Comparison of ENCODE assay signal across 15 mouse cellular contexts in genomic region chr15:12919967-12920870, GRCm38 (mm10).
DNase-seq lines count a peak whose midpoint lies in the region; ATAC-seq and TF ChIP-seq lines count a peak whose summit lies in the region.
"Had no signal": no experiment of that assay in that cellular context is flagged by ENCODE, and none has a peak within 500 bp of the region (broad histone marks: within the 10 kb centered on the region; RNA-seq: fewer than 3 reads in every experiment).

No protein-coding gene starts in this region.

- H3K9me3 ChIP-seq in midbrain, embryonic 12.5 days = no peaks in the 10 kb centered on the region
- no peaks in the 10 kb centered on the region for H3K9me3 ChIP-seq in midbrain, embryonic 16.5 days (replicated peaks; ENCODE audit: control insufficient read depth, low read length, poor library complexity, severe bottlenecking)
- H3K9me3 ChIP-seq in hindbrain, embryonic 13.5 days = no peaks in the 10 kb centered on the region
- H3K9me3 ChIP-seq in midbrain, embryonic 15.5 days = no peaks in the 10 kb centered on the region
- H3K9me3 ChIP-seq in liver, postnatal 0 days (ENCODE audit: low read length) = no peaks in the 10 kb centered on the region
- H3K9me3 ChIP-seq: heart, embryonic 13.5 days; neural tube, embryonic 12.5 days had no signal

- H3K4me2 ChIP-seq in midbrain, embryonic 12.5 days (replicated peaks) = no peak overlapping the region
- H3K4me2 ChIP-seq in midbrain, embryonic 16.5 days (ENCODE audit: low read length) = no peak overlapping the region
- H3K4me2 ChIP-seq in hindbrain, embryonic 13.5 days = no peak overlapping the region
- H3K4me2 ChIP-seq in midbrain, embryonic 15.5 days = no peak overlapping the region
- H3K4me2 ChIP-seq in liver, postnatal 0 days (ENCODE audit: low read depth, low read length) = no peak overlapping the region
- H3K4me2 ChIP-seq: heart, embryonic 13.5 days; neural tube, embryonic 12.5 days had no signal

- no peak overlapping the region for H3K27ac ChIP-seq in midbrain, embryonic 12.5 days (replicated peaks)
- H3K27ac ChIP-seq in midbrain, embryonic 16.5 days (ENCODE audit: low read length) = no peak overlapping the region
- H3K27ac ChIP-seq in hindbrain, embryonic 13.5 days = peak overlapping the region; percentile 40; the same call in 1 of the 2 replicates
- no peak overlapping the region for H3K27ac ChIP-seq in midbrain, embryonic 15.5 days
- H3K27ac ChIP-seq in liver, postnatal 0 days (ENCODE audit: low read depth) = no peak overlapping the region
- H3K27ac ChIP-seq: heart, embryonic 13.5 days; neural tube, embryonic 12.5 days had no signal

- no peaks in the 10 kb centered on the region for H3K4me1 ChIP-seq in midbrain, embryonic 12.5 days
- no peaks in the 10 kb centered on the region for H3K4me1 ChIP-seq in midbrain, embryonic 16.5 days (ENCODE audit: control insufficient read depth, insufficient read depth, low read length)
- H3K4me1 ChIP-seq in hindbrain, embryonic 13.5 days (replicated peaks) = 0 out of 2 replicates have a peak, but pooled peaks cover 4% of the 10 kb centered on the region
- H3K4me1 ChIP-seq in midbrain, embryonic 15.5 days = no peaks in the 10 kb centered on the region
- H3K4me1 ChIP-seq in liver, postnatal 0 days (ENCODE audit: insufficient read depth) = no peaks in the 10 kb centered on the region
- H3K4me1 ChIP-seq: heart, embryonic 13.5 days; neural tube, embryonic 12.5 days had no signal

- ATAC-seq in midbrain, embryonic 12.5 days (ENCODE audit: low FRiP score, low read depth) = 0 out of 2 replicates have a peak, but pooled peaks have one; percentile 24
- ATAC-seq in midbrain, embryonic 16.5 days = no peak
- ATAC-seq in hindbrain, embryonic 13.5 days (ENCODE audit: low FRiP score) = peak; percentile 52; the same call in 1 of the 2 replicates
- ATAC-seq in midbrain, embryonic 15.5 days (replicated peaks) = 0 out of 2 replicates have a peak, but pooled peaks have one; percentile 45
- no peak for ATAC-seq in liver, postnatal 0 days
- no peak for ATAC-seq in activated CD4-positive, CD25-positive, alpha-beta regulatory T cell, adult 4 months
- ATAC-seq: intestine, postnatal 0 days had no signal

- TF ChIP-seq EP300 in liver, postnatal 0 days (IDR thresholded peaks at IDR 0.05; ENCODE audit: low read depth) = no peak

- H3K4me3 ChIP-seq in midbrain, embryonic 12.5 days = no peak overlapping the region
- H3K4me3 ChIP-seq in midbrain, embryonic 16.5 days (ENCODE audit: low read depth, low read length) = no peak overlapping the region
- H3K4me3 ChIP-seq in hindbrain, embryonic 13.5 days = no peak overlapping the region
- H3K4me3 ChIP-seq in midbrain, embryonic 15.5 days = no peak overlapping the region
- H3K4me3 ChIP-seq in liver, postnatal 0 days (ENCODE audit: low read depth, low read length) = no peak overlapping the region
- H3K4me3 ChIP-seq: heart, embryonic 13.5 days; neural tube, embryonic 12.5 days had no signal

- DNase-seq in heart, adult 11 months = peak; percentile 52
- DNase-seq in heart, postnatal 4 days = no peak
- DNase-seq in liver, postnatal 0 days = no peak
- DNase-seq: cerebellum, postnatal 10 days; heart, postnatal 36 days; layer of hippocampus, adult 9-11 months; right cerebral cortex, postnatal 25 days had no signal

- no peak for TF ChIP-seq CTCF in liver, postnatal 0 days (IDR thresholded peaks at IDR 0.05; ENCODE audit: low read depth)

- peaks cover 79% of the 10 kb centered on the region for H3K36me3 ChIP-seq in midbrain, embryonic 12.5 days
- peaks cover 33% of the 10 kb centered on the region for H3K36me3 ChIP-seq in midbrain, embryonic 16.5 days (ENCODE audit: control insufficient read depth, insufficient read depth, low read length)
- H3K36me3 ChIP-seq in hindbrain, embryonic 13.5 days = peaks cover 78% of the 10 kb centered on the region
- H3K36me3 ChIP-seq in midbrain, embryonic 15.5 days (replicated peaks) = peaks cover 22% of the 10 kb centered on the region; the same call in 1 of the 2 replicates
- H3K36me3 ChIP-seq in liver, postnatal 0 days (replicated peaks; ENCODE audit: insufficient read depth, low read length) = peaks cover 42% of the 10 kb centered on the region

- no peaks in the 10 kb centered on the region for H3K27me3 ChIP-seq in midbrain, embryonic 12.5 days
- no peaks in the 10 kb centered on the region for H3K27me3 ChIP-seq in midbrain, embryonic 16.5 days (ENCODE audit: control insufficient read depth, insufficient read depth, low read depth, low read length)
- no peaks in the 10 kb centered on the region for H3K27me3 ChIP-seq in hindbrain, embryonic 13.5 days
- no peaks in the 10 kb centered on the region for H3K27me3 ChIP-seq in midbrain, embryonic 15.5 days (replicated peaks)
- no peaks in the 10 kb centered on the region for H3K27me3 ChIP-seq in liver, postnatal 0 days (ENCODE audit: insufficient read depth, low read length)
- H3K27me3 ChIP-seq: heart, embryonic 13.5 days; neural tube, embryonic 12.5 days had no signal

- WGBS in midbrain, embryonic 12.5 days = 85% methylated on average over 24 of the region's 24 CpGs
- 76% methylated on average over 24 of the region's 24 CpGs for WGBS in midbrain, embryonic 16.5 days
- WGBS in hindbrain, embryonic 13.5 days = 66% methylated on average over 24 of the region's 24 CpGs
- WGBS in midbrain, embryonic 15.5 days = 76% methylated on average over 24 of the region's 24 CpGs
- WGBS in liver, postnatal 0 days (ENCODE audit: insufficient replicate concordance) = 91% methylated on average over 24 of the region's 24 CpGs

- H3K9ac ChIP-seq in midbrain, embryonic 12.5 days (replicated peaks) = no peak overlapping the region
- no peak overlapping the region for H3K9ac ChIP-seq in midbrain, embryonic 16.5 days (ENCODE audit: low read depth, low read length)
- no peak overlapping the region for H3K9ac ChIP-seq in hindbrain, embryonic 13.5 days
- H3K9ac ChIP-seq in midbrain, embryonic 15.5 days = no peak overlapping the region
- H3K9ac ChIP-seq in liver, postnatal 0 days (replicated peaks) = no peak overlapping the region
- H3K9ac ChIP-seq: heart, embryonic 13.5 days; neural tube, embryonic 12.5 days had no signal

Comparison
In these comparisons a context has a peak if more than half of its experiments do, and no peak if none do; other contexts are left out.
1. ATAC-seq: peak in midbrain, embryonic 12.5 days (single experiment), hindbrain, embryonic 13.5 days (single experiment) and midbrain, embryonic 15.5 days (single experiment); none in midbrain, embryonic 16.5 days (single experiment), liver, postnatal 0 days (single experiment) and activated CD4-positive, CD25-positive, alpha-beta regulatory T cell, adult 4 months (single experiment).